Mouse (Mus musculus) CH12.LX (cell line): Measurements from ENCODE around the gene Pgm3. TPM values are rescaled to one million over a fixed set of nuclear protein-coding genes. Genes with fewer than 3 reads are reported as not detected.

ENCODE experiments used
- DNase-seq: peaks from one replicate; pipeline ENCODE4 v3.0.0-alpha.2; 2013; ENCODE audit errors: extremely low read depth
- H3K27ac ChIP-seq: 2 replicates; pipeline ENCODE4 v1.5.1; 2012; ENCODE audit warnings: low read depth, mild to moderate bottlenecking, control low read depth, moderate library complexity; ENCODE audit not compliant: insufficient read depth
- H3K27me3 ChIP-seq: replicated peaks from 2 replicates; pipeline ENCODE3; 2012; ENCODE audit warnings: inconsistent platforms
- H3K36me3 ChIP-seq, 2 experiments: replicated peaks in 1 of 2; 2 replicates each; pipeline versions ENCODE3 to v1.6.1; 2012; ENCODE audit warnings: inconsistent platforms in 1 of 2, low read length in 1 of 2, mild to moderate bottlenecking in 1 of 2, mixed read lengths in 1 of 2, moderate library complexity in 1 of 2; ENCODE audit not compliant: control insufficient read depth in 1 of 2, insufficient read depth in 1 of 2
- H3K4me1 ChIP-seq, 2 experiments: 2 replicates each; pipeline ENCODE4 v1.6.1; 2012; ENCODE audit warnings: inconsistent platforms in 1 of 2, moderate library complexity in 1 of 2; ENCODE audit not compliant: insufficient read depth in 2 of 2, control insufficient read depth in 1 of 2
- H3K4me2 ChIP-seq: 2 replicates; pipeline ENCODE4 v1.6.1; 2012; ENCODE audit warnings: low read depth, mild to moderate bottlenecking, control low read depth; ENCODE audit not compliant: poor library complexity, insufficient read depth, severe bottlenecking
- H3K4me3 ChIP-seq, 3 experiments: fragments of 150-350 bp in 1 of 3; sonication (generic) in 1 of 3; replicated peaks in 1 of 3; 2 replicates each; pipeline versions ENCODE3 to v1.5.1; 2011 to 2012; ENCODE audit warnings: low read depth in 2 of 3, low read length in 2 of 3, mild to moderate bottlenecking in 2 of 3, moderate library complexity in 2 of 3, control low read depth in 1 of 3, improper control_type of control experiment in 1 of 3, inconsistent platforms in 1 of 3, mixed read lengths in 1 of 3; ENCODE audit not compliant: poor library complexity in 1 of 3
- H3K79me2 ChIP-seq: replicated peaks from 2 replicates; pipeline ENCODE4 v1.6.1; 2012; ENCODE audit warnings: mild to moderate bottlenecking, moderate library complexity; ENCODE audit not compliant: control insufficient read depth, poor library complexity, insufficient read depth, severe bottlenecking; ENCODE audit errors: extremely low read depth
- H3K9ac ChIP-seq: 2 replicates; pipeline ENCODE4 v1.6.1; 2012; ENCODE audit warnings: low read depth, mild to moderate bottlenecking, control low read depth, moderate library complexity; ENCODE audit not compliant: insufficient read depth
- H3K9me3 ChIP-seq: replicated peaks from 2 replicates; pipeline ENCODE3; 2012; ENCODE audit warnings: low read length, inconsistent platforms, mixed read lengths
- CHD1 ChIP-seq: IDR thresholded peaks from 2 replicates; pipeline ENCODE4 v1.6.1; 2012; ENCODE audit warnings: low read depth, low read length, improper control_type of control experiment, inconsistent platforms
- ELF1 ChIP-seq: IDR thresholded peaks from 2 replicates; pipeline ENCODE4 v1.6.1; 2014; ENCODE audit warnings: low read depth, mild to moderate bottlenecking, inconsistent platforms, low read length, improper control_type of control experiment
- EP300 ChIP-seq: IDR thresholded peaks from 2 replicates; pipeline ENCODE4 v1.6.1; 2011; ENCODE audit warnings: low read length, improper control_type of control experiment
- ETS1 ChIP-seq: conservative IDR thresholded peaks from 2 replicates; pipeline ENCODE4 v1.6.1; 2012; ENCODE audit warnings: low read depth, mild to moderate bottlenecking, inconsistent platforms, low read length, improper control_type of control experiment, moderate library complexity
- KAT2A ChIP-seq: IDR thresholded peaks from 2 replicates; pipeline ENCODE4 v1.6.1; 2012; ENCODE audit warnings: low read length, improper control_type of control experiment, inconsistent platforms; ENCODE audit not compliant: insufficient replicate concordance
- MAFK ChIP-seq: IDR thresholded peaks from 2 replicates; pipeline ENCODE4 v1.6.1; 2011; ENCODE audit warnings: low read length, improper control_type of control experiment; ENCODE audit not compliant: insufficient replicate concordance
- MAX ChIP-seq: IDR thresholded peaks from 2 replicates; pipeline ENCODE4 v1.6.1; 2011; ENCODE audit warnings: low read length, improper control_type of control experiment
- MEF2A ChIP-seq: IDR thresholded peaks from 2 replicates; pipeline ENCODE4 v1.6.1; 2014; ENCODE audit warnings: low read depth, mild to moderate bottlenecking, inconsistent platforms, low read length, improper control_type of control experiment, borderline replicate concordance
- MYC ChIP-seq: IDR thresholded peaks from 2 replicates; pipeline ENCODE4 v1.6.1; 2011; ENCODE audit warnings: low read depth, mild to moderate bottlenecking, improper control_type of control experiment, low read length
- NELFE ChIP-seq: IDR thresholded peaks from 2 replicates; pipeline ENCODE4 v1.6.1; 2011; ENCODE audit warnings: low read depth, low read length, improper control_type of control experiment
- NRF1 ChIP-seq: IDR thresholded peaks from 2 replicates; pipeline ENCODE4 v1.6.1; 2014; ENCODE audit warnings: low read depth, mild to moderate bottlenecking, inconsistent platforms, low read length, improper control_type of control experiment, moderate library complexity
- PAX5 ChIP-seq: IDR thresholded peaks from 2 replicates; pipeline ENCODE4 v1.6.1; 2012; ENCODE audit warnings: low read length, inconsistent platforms, mixed read lengths
- POLR2AphosphoS2 ChIP-seq: IDR thresholded peaks from 2 replicates; pipeline ENCODE4 v1.6.1; 2011; ENCODE audit warnings: low read depth, low read length, improper control_type of control experiment
- RCOR1 ChIP-seq: conservative IDR thresholded peaks from 2 replicates; pipeline ENCODE4 v1.6.1; 2012; ENCODE audit warnings: low read depth, mild to moderate bottlenecking, inconsistent platforms, low read length, improper control_type of control experiment
- SIN3A ChIP-seq: IDR thresholded peaks from 2 replicates; pipeline ENCODE4 v1.6.1; 2012; ENCODE audit warnings: low read length, improper control_type of control experiment, inconsistent platforms
- SMC3 ChIP-seq: IDR thresholded peaks from 2 replicates; pipeline ENCODE4 v1.6.1; 2011; ENCODE audit warnings: low read depth, low read length, improper control_type of control experiment
- TBP ChIP-seq: conservative IDR thresholded peaks from 2 replicates; pipeline ENCODE4 v1.6.1; 2011; ENCODE audit warnings: low read depth, low read length, improper control_type of control experiment
- TCF12 ChIP-seq: IDR thresholded peaks from 2 replicates; pipeline ENCODE4 v1.6.1; 2014; ENCODE audit warnings: low read depth, mild to moderate bottlenecking, inconsistent platforms, low read length, improper control_type of control experiment
- USF1 ChIP-seq: IDR thresholded peaks from 2 replicates; pipeline ENCODE4 v1.6.1; 2014; ENCODE audit warnings: low read depth, mild to moderate bottlenecking, inconsistent platforms, low read length, improper control_type of control experiment
- USF2 ChIP-seq: conservative IDR thresholded peaks from 2 replicates; pipeline ENCODE4 v1.6.1; 2011; ENCODE audit warnings: low read depth, low read length, improper control_type of control experiment
- dilution Hi-C: fragments of 300-500 bp; cut with MboI; formaldehyde crosslinking; loops from 2 replicates; pipeline ENCODE4 v1.14.3; 2020; ENCODE audit warnings: low sequenced_read_pairs; ENCODE audit not compliant: extremely low pct_unique_long_range_greater_than_20kb, extremely low pct_ligation_motif_present
- in situ Hi-C: fragments of 300-500 bp; cut with MboI; formaldehyde crosslinking; loops from 3 replicates; pipeline ENCODE4 v1.14.3; 2019; ENCODE audit warnings: low sequenced_read_pairs, low pct_ligation_motif_present, low pct_unique_long_range_greater_than_20kb, mixed read lengths
- polyA plus RNA-seq: library from polyadenylated mRNA; unstranded; fragments of >175 nt; gene quantifications from 2 replicates; pipeline ENCODE4 v1.2.1, GENCODE M21; 2012; ENCODE audit warnings: low read depth; ENCODE audit not compliant: insufficient read length
- total RNA-seq, 2 experiments: library from RNA; depleted of rRNA; stranded (reverse); fragments of 300-350 nt in 1 of 2; fragments of >200 nt in 1 of 2; gene quantifications; 2 replicates each; pipeline ENCODE4 v1.2.3; 2012 to 2014

The Pgm3 gene
- total and polyA plus RNA-seq, 3 experiments = 27.4 to 31.5 (median 28.8) TPM

DNA sequence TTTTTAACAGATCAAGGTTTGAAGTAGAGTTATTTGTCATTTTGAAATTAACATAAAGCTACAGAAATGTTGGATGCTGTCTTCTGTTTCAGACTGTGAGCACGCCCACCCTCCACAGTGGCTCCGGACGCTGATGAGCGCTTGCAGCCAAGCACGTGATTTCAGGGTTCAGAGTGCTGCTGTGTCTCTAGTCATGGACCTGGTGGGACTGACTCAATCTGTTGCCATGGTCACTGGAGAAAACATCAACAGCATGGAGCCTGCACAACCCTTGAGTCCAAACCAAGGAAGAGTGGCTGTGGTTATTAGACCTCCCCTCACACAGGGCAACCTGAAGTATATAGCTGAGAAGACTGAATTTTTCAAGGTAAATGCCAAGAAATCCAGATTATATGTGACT lies 57.9 kb downstream of the Pgm3 start:
- DNase-seq = no peak
- no peaks in the 10 kb centered on the region for H3K79me2 ChIP-seq
- no peak overlapping the region for H3K4me3 ChIP-seq
- dilution Hi-C loops = no loop called here
- no peak overlapping the region for H3K9ac ChIP-seq
- H3K9me3 ChIP-seq = no peaks in the 10 kb centered on the region
- H3K27ac ChIP-seq = no peak overlapping the region
- in situ Hi-C loops = no loop called here
- TF ChIP-seq RCOR1 (no peak), POLR2AphosphoS2 (no peak), TBP (no peak), MAFK (no peak), NELFE (no peak), MEF2A (no peak), TCF12 (no peak), CHD1 (no peak), USF2 (no peak), USF1 (no peak), NRF1 (no peak), EP300 (no peak), SIN3A (no peak), ETS1 (no peak)
- H3K36me3 ChIP-seq = peaks cover 39 to 65% of the 10 kb centered on the region in 2 experiments
- no peak overlapping the region for H3K4me2 ChIP-seq
- H3K4me1 ChIP-seq = no peaks in the 10 kb centered on the region; a peak in 1 of 4 replicates
- H3K27me3 ChIP-seq = no peaks in the 10 kb centered on the region

DNA sequence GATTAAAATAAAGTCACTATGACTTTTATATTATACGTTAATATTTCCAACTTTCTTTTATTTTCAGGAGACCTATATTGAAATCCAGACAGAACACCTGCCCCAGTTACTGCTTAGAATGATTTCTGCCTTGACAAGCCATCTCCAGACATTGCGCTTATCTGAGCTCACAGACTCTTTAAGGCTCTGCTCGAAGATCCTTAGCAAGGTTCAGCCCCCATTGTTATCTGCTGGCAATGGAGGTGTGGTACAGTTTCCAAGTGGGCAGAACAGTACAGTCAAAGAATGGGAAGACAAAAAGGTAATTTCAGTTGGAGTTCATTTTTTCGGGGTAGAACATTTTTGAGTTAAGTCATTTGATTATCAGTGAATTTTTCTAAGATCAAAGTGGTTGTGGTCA lies 64.2 kb downstream of the Pgm3 start:
- no peak overlapping the region for H3K4me3 ChIP-seq
- peaks cover 17 to 53% of the 10 kb centered on the region in 2 experiments for H3K36me3 ChIP-seq
- no peaks in the 10 kb centered on the region for H3K79me2 ChIP-seq
- TF ChIP-seq SMC3 = no peak
- no peak for TF ChIP-seq MYC
- no peak for TF ChIP-seq MAX
- TF ChIP-seq ELF1 = no peak
- no peak for TF ChIP-seq PAX5
- TF ChIP-seq KAT2A = no peak
- no peak for TF ChIP-seq ETS1
- TF ChIP-seq CHD1 = no peak
- no peaks in the 10 kb centered on the region for H3K27me3 ChIP-seq
- in situ Hi-C loops = no loop called here
- dilution Hi-C loops = no loop called here
- no peak overlapping the region for H3K9ac ChIP-seq
- H3K4me1 ChIP-seq = no peaks in the 10 kb centered on the region
- H3K9me3 ChIP-seq = no peaks in the 10 kb centered on the region
- no peak overlapping the region for H3K27ac ChIP-seq
- no peak for DNase-seq
- no peak overlapping the region for H3K4me2 ChIP-seq

Other genes starting within 250 kb of the Pgm3 start
- 3.1 and 3.3 TPM in 2 replicates for gene Ube2cbp, start 106.9 kb downstream of the Pgm3 start, total RNA-seq (2012; rRNA removed)
- 5.9 and 6.4 TPM in 2 replicates for gene Ube2cbp, start 106.9 kb downstream of the Pgm3 start, total RNA-seq (2014; rRNA removed)
- gene Ube2cbp, start 106.9 kb downstream of the Pgm3 start, polyA plus RNA-seq = 5.4 and 5.5 TPM in 2 replicates
- 19.0 and 19.4 TPM in 2 replicates for gene Dop1a, start 104.7 kb downstream of the Pgm3 start, total RNA-seq (2012; rRNA removed)
- 16.1 and 18.2 TPM in 2 replicates for gene Dop1a, start 104.7 kb downstream of the Pgm3 start, total RNA-seq (2014; rRNA removed)
- 15.0 and 18.7 TPM in 2 replicates for gene Dop1a, start 104.7 kb downstream of the Pgm3 start, polyA plus RNA-seq
- 1.7 TPM in 2 replicates for gene Rwdd2a, start 149 bp upstream of the Pgm3 start, total RNA-seq (2012; rRNA removed)
- 2.8 and 2.9 TPM in 2 replicates for gene Rwdd2a, start 149 bp upstream of the Pgm3 start, total RNA-seq (2014; rRNA removed)
- gene Rwdd2a, start 149 bp upstream of the Pgm3 start, polyA plus RNA-seq = 2.1 and 2.2 TPM in 2 replicates
- 6.7 and 9.4 TPM in 2 replicates for gene Me1, start 124.1 kb upstream of the Pgm3 start, total RNA-seq (2012; rRNA removed)
- 16.7 TPM in 2 replicates for gene Me1, start 124.1 kb upstream of the Pgm3 start, total RNA-seq (2014; rRNA removed)
- gene Me1, start 124.1 kb upstream of the Pgm3 start, polyA plus RNA-seq = 38.6 and 39.9 TPM in 2 replicates
- not detected in 2 replicates for gene Prss35, start 171.8 kb upstream of the Pgm3 start, total RNA-seq (2012; rRNA removed)
- gene Prss35, start 171.8 kb upstream of the Pgm3 start, total RNA-seq (2014; rRNA removed) = not detected in 2 replicates
- gene Prss35, start 171.8 kb upstream of the Pgm3 start, polyA plus RNA-seq = not detected in 2 replicates